Mouse (Mus musculus): ENCODE measurements around the gene Rims4.

The Rims4 gene

DNA sequence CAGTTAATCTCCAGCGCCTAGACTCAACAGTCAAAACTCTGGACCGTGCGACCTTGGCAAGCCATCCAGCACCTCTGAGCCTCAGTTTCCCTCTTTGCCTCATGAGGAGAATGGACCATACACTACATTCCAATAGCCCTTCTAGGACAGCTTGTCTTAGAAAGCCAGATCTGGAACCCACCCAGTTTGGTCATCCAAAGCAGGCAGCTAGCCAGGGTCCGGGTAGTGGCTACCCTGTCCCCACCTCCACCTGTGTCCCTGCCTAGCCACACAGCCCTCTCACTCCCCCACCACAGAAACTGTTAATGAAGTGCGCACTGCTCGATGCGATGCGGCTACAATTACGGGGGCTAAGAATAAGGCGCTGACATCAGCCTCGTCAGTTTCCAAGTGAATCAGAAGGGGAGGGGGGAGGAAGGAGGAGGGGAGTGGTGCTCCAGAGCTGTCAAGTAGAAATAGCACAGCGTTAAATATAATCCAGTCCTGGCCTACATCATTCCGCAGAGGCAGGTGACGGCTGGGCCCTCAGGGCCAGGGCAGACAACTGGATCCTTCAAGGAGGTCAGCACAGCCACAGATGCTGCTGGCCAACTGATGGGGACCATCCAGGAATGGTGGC, 6.5 kb downstream of the Rims4 start:
- no peak for DNase-seq (ENCODE audit: extremely low read depth, low read depth, low spot score)

- no peak for DNase-seq (ENCODE audit: extremely low read depth, low read depth, low spot score)
Measured at GRCm38 (mm10) chr2:163909604-163910003, 8.9 kb downstream of the Rims4 start.

- DNase-seq (ENCODE audit: extremely low read depth, low read depth, low spot score): no peak
Measured at GRCm38 (mm10) chr2:163907131-163907530, 11.4 kb downstream of the Rims4 start.

GRCm38 (mm10) chr2:163904323-163904722, 14.2 kb downstream of the Rims4 start:
- DNase-seq (ENCODE audit: extremely low read depth, low read depth, low spot score): no peak

GRCm38 (mm10) chr2:163903461-163903860, 15.0 kb downstream of the Rims4 start:
- no peak for DNase-seq (ENCODE audit: extremely low read depth, low read depth, low spot score)

DNA sequence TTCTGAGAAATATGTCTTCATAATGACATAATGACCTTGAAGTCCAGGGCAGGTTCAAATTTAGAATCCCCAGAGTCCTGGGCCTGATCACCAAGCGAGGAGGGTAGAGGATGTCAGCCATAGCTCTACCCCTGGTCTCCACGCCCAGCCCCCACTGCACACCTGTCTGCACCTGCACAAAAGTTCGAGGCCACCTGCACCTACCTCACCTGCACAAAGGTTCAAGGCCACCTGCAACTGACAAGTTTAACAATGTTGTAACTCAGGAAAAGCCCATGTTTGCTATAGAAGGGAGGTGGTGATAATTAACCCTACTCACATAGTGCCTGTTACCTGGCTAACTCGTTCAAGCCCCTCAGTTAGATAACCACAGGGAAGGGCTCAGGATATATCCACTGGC, 16.0 kb downstream of the Rims4 start:
- DNase-seq (ENCODE audit: extremely low read depth, low read depth, low spot score): no peak

GRCm38 (mm10) chr2:163901043-163901442, 17.4 kb downstream of the Rims4 start:
- DNase-seq (ENCODE audit: extremely low read depth, low read depth, low spot score): no peak

- DNase-seq (ENCODE audit: extremely low read depth, low read depth, low spot score): no peak
Measured at GRCm38 (mm10) chr2:163899910-163900411, 18.5 kb downstream of the Rims4 start.

GRCm38 (mm10) chr2:163897988-163898535, 20.4 kb downstream of the Rims4 start:
- DNase-seq (ENCODE audit: extremely low read depth, low read depth, low spot score): no peak

DNA sequence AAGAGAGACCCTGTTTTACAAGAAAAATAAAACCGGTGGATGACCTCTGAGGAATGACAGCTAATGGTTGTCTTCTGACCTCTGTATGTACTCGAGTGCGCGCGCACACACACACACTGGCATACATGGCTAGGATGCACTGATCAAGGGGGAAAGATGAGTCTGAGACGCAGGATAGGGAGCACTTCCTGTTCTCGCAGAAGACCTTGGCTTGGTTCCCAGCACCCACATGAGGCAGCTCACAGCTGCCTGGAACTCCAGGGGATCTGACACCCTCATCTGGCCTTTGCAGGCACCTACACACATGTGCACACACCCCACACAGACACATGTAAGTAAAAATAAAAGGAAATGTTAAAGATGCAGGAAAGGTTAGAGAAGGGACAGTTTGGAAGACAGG, 21.5 kb downstream of the Rims4 start:
- DNase-seq (ENCODE audit: extremely low read depth, low read depth, low spot score): no peak

DNA sequence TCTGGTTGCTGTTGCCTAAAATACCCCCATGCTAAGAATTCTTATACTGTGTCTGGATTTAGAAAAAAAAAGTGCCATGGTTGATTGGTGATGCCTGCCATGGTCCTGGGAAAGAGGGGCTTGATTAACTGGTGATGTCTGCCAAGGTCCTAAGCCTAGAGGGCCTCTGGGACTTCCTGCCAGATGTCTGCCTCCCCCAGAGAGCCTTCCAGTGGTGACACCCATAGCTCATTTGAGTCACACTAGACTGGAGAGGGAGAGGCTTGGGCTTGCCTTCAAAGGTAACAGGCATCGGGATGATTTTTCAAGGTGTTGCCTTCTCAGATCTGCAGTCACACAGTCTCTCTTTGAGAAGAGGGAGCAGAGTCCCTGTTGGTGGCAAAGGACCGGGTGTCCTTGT, 23.3 kb downstream of the Rims4 start:
- DNase-seq (ENCODE audit: extremely low read depth, low read depth, low spot score): no peak

- DNase-seq (ENCODE audit: extremely low read depth, low read depth, low spot score): no peak
Measured at GRCm38 (mm10) chr2:163893446-163894370, 24.8 kb downstream of the Rims4 start.

GRCm38 (mm10) chr2:163891271-163891670, 27.2 kb downstream of the Rims4 start:
- no peak for DNase-seq (ENCODE audit: extremely low read depth, low read depth, low spot score)

DNA sequence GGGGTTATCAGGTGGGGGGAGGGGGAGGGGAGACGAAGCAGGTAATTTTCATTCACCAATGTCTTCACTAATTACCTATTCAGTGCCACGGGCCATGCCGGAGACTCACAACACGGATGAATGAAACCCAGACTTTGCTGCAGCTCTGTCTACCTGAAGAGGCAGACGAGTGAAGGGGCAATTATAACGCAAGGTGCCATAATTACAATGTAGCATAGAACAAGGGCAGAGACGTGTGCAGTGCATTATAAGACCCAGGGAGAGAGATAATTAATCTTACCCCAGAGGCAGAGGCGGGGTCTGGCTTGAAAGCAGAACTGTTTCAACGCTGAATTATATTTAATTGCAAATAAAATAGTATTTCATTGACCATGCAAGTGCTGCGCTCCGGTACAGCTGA, 27.9 kb downstream of the Rims4 start:
- DNase-seq (ENCODE audit: extremely low read depth, low read depth, low spot score): no peak

DNA sequence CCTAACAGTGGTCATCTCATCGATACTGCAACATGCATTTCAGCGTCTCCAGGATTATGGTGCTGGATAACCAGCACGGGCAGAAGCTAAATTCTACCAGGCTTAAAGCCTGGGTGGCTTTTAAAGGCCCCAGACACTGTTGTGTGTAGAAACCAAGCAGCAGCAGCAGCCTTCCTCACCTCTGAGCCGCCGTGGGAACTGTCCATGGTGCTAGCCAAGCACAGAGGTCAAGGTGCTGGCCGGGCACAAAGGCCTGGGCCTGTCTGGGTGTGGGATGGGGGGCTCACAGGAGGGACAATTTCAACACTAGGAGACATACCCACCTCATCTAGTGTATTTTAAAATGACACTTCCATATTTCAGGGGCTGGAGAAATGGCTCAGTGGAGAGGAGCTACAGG, 29.1 kb downstream of the Rims4 start:
- DNase-seq (ENCODE audit: extremely low read depth, low read depth, low spot score): no peak

GRCm38 (mm10) chr2:163882859-163883652, 35.4 kb downstream of the Rims4 start:
- no peak for DNase-seq (ENCODE audit: extremely low read depth, low read depth, low spot score)

DNA sequence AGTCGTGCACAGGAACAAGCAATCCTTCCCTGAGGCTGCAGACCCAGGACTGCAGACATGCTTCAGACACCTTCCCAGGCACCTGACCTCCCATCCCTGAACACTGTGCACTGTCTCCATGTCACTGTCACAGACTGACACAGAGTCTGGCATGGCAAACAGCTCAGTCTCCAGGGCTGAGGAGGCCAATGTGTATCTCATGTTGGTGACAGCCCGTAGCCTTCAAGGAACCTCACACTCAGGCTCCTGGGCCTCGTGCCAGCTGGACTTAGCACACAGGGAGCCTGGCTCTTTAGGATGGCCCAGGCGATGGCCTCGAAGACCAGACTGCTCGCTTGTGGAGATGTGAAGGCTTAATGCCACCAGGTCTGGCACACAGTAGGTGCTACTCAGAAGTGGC, 37.6 kb downstream of the Rims4 start:
- no peak for DNase-seq (ENCODE audit: extremely low read depth, low read depth, low spot score)

DNA sequence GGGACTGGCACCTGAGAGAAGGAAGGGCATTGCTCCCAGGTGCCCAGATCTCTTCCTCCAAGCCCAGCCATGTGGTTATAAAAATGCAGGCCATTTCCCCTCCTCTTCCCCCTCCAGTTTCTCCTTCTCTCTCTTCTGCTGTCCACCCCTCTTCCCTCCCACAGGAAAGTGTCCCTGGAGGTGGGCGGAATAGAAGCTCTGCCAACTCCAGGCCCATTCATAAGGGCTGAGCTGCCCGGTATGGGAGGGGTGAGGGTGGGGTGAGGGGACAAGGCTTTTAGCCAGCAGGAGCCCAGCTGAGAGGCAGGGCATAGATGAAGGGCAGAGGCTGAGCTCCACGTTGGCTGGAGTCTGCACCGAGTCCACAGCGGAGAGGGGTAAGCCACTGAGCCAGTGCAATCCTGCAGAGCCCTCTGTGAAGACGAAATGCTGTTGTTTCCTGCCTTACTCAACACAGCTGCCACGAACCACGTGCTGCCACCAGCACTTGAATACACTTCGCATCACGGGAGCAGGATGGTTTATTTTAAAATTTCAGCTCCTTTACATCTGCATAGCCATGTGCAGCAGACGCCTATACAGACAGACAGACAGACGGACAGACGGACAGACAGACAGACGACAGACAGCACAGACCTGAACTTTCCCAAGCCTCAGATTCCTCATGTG, 41.5 kb downstream of the Rims4 start:
- DNase-seq (ENCODE audit: extremely low read depth, low read depth, low spot score): no peak

- no peak for DNase-seq (ENCODE audit: extremely low read depth, low read depth, low spot score)
Measured at GRCm38 (mm10) chr2:163875484-163875883, 43.0 kb downstream of the Rims4 start.

GRCm38 (mm10) chr2:163874877-163875276, 43.6 kb downstream of the Rims4 start:
- no peak for DNase-seq (ENCODE audit: extremely low read depth, low read depth, low spot score)

DNA sequence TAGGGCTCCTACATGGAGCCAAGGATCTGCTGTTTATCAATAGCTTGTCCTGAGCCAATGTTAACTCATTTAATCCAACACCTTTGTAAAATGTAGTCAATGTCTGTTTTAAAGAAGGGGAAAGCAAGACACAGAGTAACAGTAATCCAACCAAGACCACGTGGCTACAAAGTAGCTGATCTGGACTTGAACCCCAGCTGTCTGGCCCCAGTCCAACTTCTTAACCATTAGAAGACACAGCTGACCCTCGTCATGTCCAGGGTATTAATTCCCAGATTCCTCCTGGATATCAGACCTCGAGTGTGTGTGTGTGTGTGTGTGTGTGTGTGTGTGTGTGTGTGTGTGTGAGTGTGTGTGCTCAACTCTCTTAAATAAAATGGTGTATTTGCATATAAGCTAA, 46.6 kb downstream of the Rims4 start:
- DNase-seq (ENCODE audit: extremely low read depth, low read depth, low spot score): no peak
